ENCODE assay signal across 7 mouse cellular contexts in the genomic region with DNA sequence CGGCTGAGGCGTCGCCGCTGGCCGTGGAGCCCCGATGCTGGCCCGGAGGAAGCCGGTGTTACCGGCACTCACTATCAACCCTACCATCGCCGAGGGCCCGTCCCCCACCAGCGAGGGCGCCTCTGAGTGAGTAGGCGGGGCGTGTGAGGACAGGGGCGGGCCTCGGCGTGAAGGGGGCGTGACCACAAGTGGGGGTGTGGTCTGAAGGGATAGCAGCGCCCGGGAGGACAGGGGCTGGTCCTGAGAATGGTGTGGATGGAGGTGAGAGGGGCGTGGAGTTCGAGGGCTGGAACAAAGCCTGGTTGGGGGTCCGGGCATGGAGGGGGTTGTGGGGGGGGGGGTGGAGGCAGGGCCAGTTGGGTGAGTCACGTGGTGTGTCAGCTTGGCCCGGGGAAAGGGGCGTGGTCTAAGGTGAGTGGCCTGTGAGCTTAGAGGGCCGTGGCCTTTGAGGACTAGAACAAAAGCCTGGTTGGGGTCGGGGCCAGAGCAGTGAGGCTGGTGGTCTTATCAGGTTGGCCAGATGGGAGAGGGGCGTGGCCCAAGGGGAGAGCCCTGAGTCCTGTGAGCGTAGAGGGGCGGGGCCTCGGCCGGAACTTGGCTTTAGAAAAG. TPM values are rescaled to one million over a fixed set of nuclear protein-coding genes. Genes with fewer than 3 reads are reported as not detected.
A peak's percentile ranks its signal among the peaks of the same experiment; 100 is the strongest.
DNase-seq lines count a peak whose midpoint lies in the region; ATAC-seq lines count a peak whose summit lies in the region.

No protein-coding gene starts in this region.

- peak overlapping the region; percentile 49 for H3K4me2 ChIP-seq in intestine, embryonic 14.5 days (ENCODE audit: low read length)
- peak overlapping the region; percentile 81 for H3K4me2 ChIP-seq in midbrain, embryonic 11.5 days

- no peaks in the 10 kb centered on the region for H3K27me3 ChIP-seq in intestine, embryonic 14.5 days (replicated peaks; ENCODE audit: control insufficient read depth, insufficient read depth, low read length)
- H3K27me3 ChIP-seq in midbrain, embryonic 11.5 days (ENCODE audit: control insufficient read depth, insufficient read depth, low read length): no peaks in the 10 kb centered on the region

- H3K4me1 ChIP-seq in intestine, embryonic 14.5 days (replicated peaks; ENCODE audit: control insufficient read depth, insufficient read depth, low read length): peaks cover 13% of the 10 kb centered on the region
- H3K4me1 ChIP-seq in midbrain, embryonic 11.5 days (ENCODE audit: control insufficient read depth, insufficient read depth, low read length): peaks cover 16% of the 10 kb centered on the region

- WGBS in intestine, embryonic 14.5 days: under 1% methylated on average over 34 of the region's 35 CpGs
- WGBS in midbrain, embryonic 11.5 days: under 1% methylated on average over 34 of the region's 35 CpGs

- ATAC-seq in intestine, embryonic 14.5 days (replicated peaks; ENCODE audit: low FRiP score, low TSS enrichment, low read depth): peak; percentile 88
- ATAC-seq in midbrain, embryonic 11.5 days (ENCODE audit: low FRiP score): peak; percentile 92

- H3K9ac ChIP-seq in intestine, embryonic 14.5 days (ENCODE audit: low read length): peak overlapping the region; percentile 99
- H3K9ac ChIP-seq in midbrain, embryonic 11.5 days (ENCODE audit: low read length): peak overlapping the region; percentile 99

- H3K27ac ChIP-seq in intestine, embryonic 14.5 days (ENCODE audit: low read depth): peak overlapping the region; percentile 99
- H3K27ac ChIP-seq in midbrain, embryonic 11.5 days (ENCODE audit: low read depth, low read length): peak overlapping the region; percentile 99

- peaks cover 32% of the 10 kb centered on the region for H3K36me3 ChIP-seq in intestine, embryonic 14.5 days (ENCODE audit: control insufficient read depth, insufficient read depth, low read length)
- H3K36me3 ChIP-seq in midbrain, embryonic 11.5 days (ENCODE audit: control insufficient read depth, insufficient read depth, low read length): peaks cover 19% of the 10 kb centered on the region

- peak; percentile 94 to 98 for DNase-seq in adrenal gland, adult (ENCODE audit: inconsistent age in 2 of 2, low spot score in 1 of 2)
- DNase-seq in embryo, embryonic 10.5 days (ENCODE audit: low spot score): peak; percentile 96
- DNase-seq in gastrocnemius, postnatal 25 days: peak; percentile 83
- peak; percentile 96 for DNase-seq in intestine, embryonic 14.5 days (ENCODE audit: low spot score)
- DNase-seq in left cerebral cortex, postnatal 4 days: peak; percentile 92
- peak; percentile 99 for DNase-seq in midbrain, embryonic 11.5 days (ENCODE audit: low spot score, missing footprints)
- DNase-seq in right cerebral cortex, postnatal 4 days: peak; percentile 79

- intact Hi-C loops in left cerebral cortex, postnatal 4 days (cut with DNase I): no loop called here

- peak overlapping the region; percentile 98 for H3K4me3 ChIP-seq in intestine, embryonic 14.5 days (ENCODE audit: low read depth, low read length)
- peak overlapping the region; percentile 90 for H3K4me3 ChIP-seq in midbrain, embryonic 11.5 days (ENCODE audit: low read depth, low read length)

- H3K9me3 ChIP-seq in intestine, embryonic 14.5 days (ENCODE audit: control insufficient read depth, low read length): no peaks in the 10 kb centered on the region
- no peaks in the 10 kb centered on the region for H3K9me3 ChIP-seq in midbrain, embryonic 11.5 days (ENCODE audit: control insufficient read depth, low read length)

RNA-seq across cellular contexts. Expression of a gene that starts 0.5 kb away (rescaled TPM):
- 100 to 1,000 TPM; 149 to 161 TPM for total RNA-seq in gastrocnemius, postnatal 25 days (2021)
- 174 and 185 TPM in 2 replicates for polyA plus RNA-seq in intestine, embryonic 14.5 days (2014; fragmentation: Nextera tagmentation; extraction: Ambion mirVana)
- 100 to 1,000 TPM; 153 to 167 TPM for total RNA-seq in left cerebral cortex, postnatal 4 days (2021)
- 189 and 210 TPM in 2 replicates for polyA plus RNA-seq in midbrain, embryonic 11.5 days (2014; fragmentation: Nextera tagmentation; extraction: Ambion mirVana)

RNA-seq across cellular contexts. Expression of a gene that starts 7.5 kb away (rescaled TPM):
- total RNA-seq in gastrocnemius, postnatal 25 days (2021): under 1 TPM; 0.10 to 0.83 TPM
- polyA plus RNA-seq in intestine, embryonic 14.5 days (2014; fragmentation: Nextera tagmentation; extraction: Ambion mirVana): 0.65 and 1.0 TPM in 2 replicates
- total RNA-seq in left cerebral cortex, postnatal 4 days (2021): under 1 TPM; 0.22 to 0.60 TPM
- polyA plus RNA-seq in midbrain, embryonic 11.5 days (2014; fragmentation: Nextera tagmentation; extraction: Ambion mirVana): 0.08 and 0.34 TPM in 2 replicates

RNA-seq across cellular contexts. Expression of a gene that starts 28.8 kb away (rescaled TPM):
- 10 to 100 TPM; 21.4 to 22.3 TPM for total RNA-seq in gastrocnemius, postnatal 25 days (2021)
- 23.2 and 28.7 TPM in 2 replicates for polyA plus RNA-seq in intestine, embryonic 14.5 days (2014; fragmentation: Nextera tagmentation; extraction: Ambion mirVana)
- 10 to 100 TPM; 23.3 to 24.7 TPM for total RNA-seq in left cerebral cortex, postnatal 4 days (2021)
- 5.3 and 5.6 TPM in 2 replicates for polyA plus RNA-seq in midbrain, embryonic 11.5 days (2014; fragmentation: Nextera tagmentation; extraction: Ambion mirVana)

RNA-seq across cellular contexts. Expression of a gene that starts 36.4 kb away (rescaled TPM):
- 10 to 100 TPM; 18.5 to 22.9 TPM for total RNA-seq in gastrocnemius, postnatal 25 days (2021)
- 53.2 and 54.1 TPM in 2 replicates for polyA plus RNA-seq in intestine, embryonic 14.5 days (2014; fragmentation: Nextera tagmentation; extraction: Ambion mirVana)
- 10 to 100 TPM; 53.6 to 56.5 TPM for total RNA-seq in left cerebral cortex, postnatal 4 days (2021)
- polyA plus RNA-seq in midbrain, embryonic 11.5 days (2014; fragmentation: Nextera tagmentation; extraction: Ambion mirVana): 44.1 and 51.4 TPM in 2 replicates

RNA-seq across cellular contexts. Expression of a gene that starts 46.2 kb away (rescaled TPM):
- total RNA-seq in gastrocnemius, postnatal 25 days (2021): 10 to 100 TPM; 82.2 to 85.2 TPM
- polyA plus RNA-seq in intestine, embryonic 14.5 days (2014; fragmentation: Nextera tagmentation; extraction: Ambion mirVana): 171 and 181 TPM in 2 replicates
- total RNA-seq in left cerebral cortex, postnatal 4 days (2021): 100 to 1,000 TPM; 193 to 199 TPM
- polyA plus RNA-seq in midbrain, embryonic 11.5 days (2014; fragmentation: Nextera tagmentation; extraction: Ambion mirVana): 200 and 232 TPM in 2 replicates

Comparison
In these comparisons a context has a peak if more than half of its experiments do, and no peak if none do; other contexts are left out.
1. Peak in every context shown above with its lines: DNase-seq, ATAC-seq, H3K4me3 ChIP-seq and H3K27ac ChIP-seq.